Mouse (Mus musculus) layer of hippocampus, adult 2 months (tissue): ENCODE data around the gene Btbd19. TPM values are rescaled to one million over a fixed set of nuclear protein-coding genes. Genes with fewer than 3 reads are reported as not detected.

Source experiments
- DNase-seq, 2 experiments: peaks; one replicate each; pipeline ENCODE4 v3.0.0; 2022; ENCODE audit warnings: low spot score in 2 of 2
- H3K27ac ChIP-seq: fragments of 200-600 bp; 2 replicates; pipeline ENCODE4 v1.8.1; 2022
- H3K4me3 ChIP-seq: fragments of 200-600 bp; 2 replicates; pipeline ENCODE4 v1.8.1; 2022; ENCODE audit warnings: mild to moderate bottlenecking
- CTCF ChIP-seq: fragments of 200-600 bp; conservative IDR thresholded peaks from 2 replicates; pipeline ENCODE4 v1.8.1; 2022; ENCODE audit warnings: antibody characterized with exemption, mild to moderate bottlenecking, moderate library complexity
- total RNA-seq, 2 experiments: library from RNA; stranded (reverse); gene quantifications; 2 replicates each; pipeline ENCODE4 v1.2.3; 2021

The Btbd19 gene
- total RNA-seq, 2 experiments from 2014 or later, result 13.3 to 14.8 TPM

GRCm38 (mm10) chr4:117148047-117148713, 22.7 kb upstream of the Btbd19 start:
- Histone ChIP-seq H3K4me3 (no peak overlapping the region), H3K27ac (no peak overlapping the region)
- DNase-seq, result no peak
- TF ChIP-seq CTCF, result no peak

GRCm38 (mm10) chr4:117146176-117146575, 20.7 kb upstream of the Btbd19 start:
- peak; percentile 98 for TF ChIP-seq CTCF
- Histone ChIP-seq H3K4me3 (no peak overlapping the region), H3K27ac (no peak overlapping the region)
- DNase-seq, result peak; percentile 69 to 91

- no peak for TF ChIP-seq CTCF
- Histone ChIP-seq H3K4me3 (no peak overlapping the region), H3K27ac (no peak overlapping the region)
- DNase-seq, result no peak
Measured at GRCm38 (mm10) chr4:117145248-117145647, 19.7 kb upstream of the Btbd19 start.

GRCm38 (mm10) chr4:117143023-117143422, 17.5 kb upstream of the Btbd19 start:
- H3K27ac ChIP-seq, result no peak overlapping the region
- no peak for DNase-seq
- H3K4me3 ChIP-seq, result no peak overlapping the region
- no peak for TF ChIP-seq CTCF

- no peak for DNase-seq
- Histone ChIP-seq H3K27ac (no peak overlapping the region), H3K4me3 (no peak overlapping the region)
- peak; percentile 80 for TF ChIP-seq CTCF
Measured at GRCm38 (mm10) chr4:117140613-117141012, 15.1 kb upstream of the Btbd19 start.

GRCm38 (mm10) chr4:117139217-117139612, 13.7 kb upstream of the Btbd19 start:
- TF ChIP-seq CTCF, result peak; percentile 91
- no peak for DNase-seq
- Histone ChIP-seq H3K4me3 (no peak overlapping the region), H3K27ac (no peak overlapping the region)

- Histone ChIP-seq H3K27ac (no peak overlapping the region), H3K4me3 (no peak overlapping the region)
- no peak for TF ChIP-seq CTCF
- no peak for DNase-seq
Measured at GRCm38 (mm10) chr4:117138295-117139216, 13.0 kb upstream of the Btbd19 start.

- no peak overlapping the region for H3K27ac ChIP-seq
- no peak overlapping the region for H3K4me3 ChIP-seq
- DNase-seq, result no peak
- TF ChIP-seq CTCF, result no peak
Measured at GRCm38 (mm10) chr4:117136034-117136433, 10.5 kb upstream of the Btbd19 start.

- Histone ChIP-seq H3K4me3 (no peak overlapping the region; the same call in 1 of the 2 replicates), H3K27ac (no peak overlapping the region)
- no peak for TF ChIP-seq CTCF
- DNase-seq, result no peak
Measured at GRCm38 (mm10) chr4:117134601-117134995, 9.1 kb upstream of the Btbd19 start.

- peak within 1 kb of the TSS; percentile 86 for H3K27ac ChIP-seq
- DNase-seq, result peak; percentile 97 to 98
- 0 out of 2 replicates have a peak, but pooled peaks have one; percentile 22 for TF ChIP-seq CTCF
- H3K4me3 ChIP-seq, result peak within 1 kb of the TSS; percentile 89
Measured at GRCm38 (mm10) chr4:117133817-117134600, 8.5 kb upstream of the Btbd19 start, which contains the start of gene Plk3. TSS of gene Plk3 (minus strand) at chr4:117133963.

GRCm38 (mm10) chr4:117133366-117133796, 7.9 kb upstream of the Btbd19 start:
- TF ChIP-seq CTCF, result no peak
- DNase-seq, result no peak
- H3K27ac ChIP-seq, result peak overlapping the region; percentile 86
- H3K4me3 ChIP-seq, result peak overlapping the region; percentile 89

- Histone ChIP-seq H3K4me3 (peak overlapping the region; percentile 89), H3K27ac (peak overlapping the region; percentile 6; the same call in 1 of the 2 replicates)
- TF ChIP-seq CTCF, result no peak
- DNase-seq, result no peak
Measured at GRCm38 (mm10) chr4:117132794-117133143, 7.2 kb upstream of the Btbd19 start.
